Mouse (Mus musculus): ENCODE measurements around the gene Mea1. TPM values are rescaled to one million over a fixed set of nuclear protein-coding genes. Genes with fewer than 3 reads are reported as not detected.

Gene Mea1
- 4.2 TPM for polyA plus RNA-seq (2014; fragmentation: Illumina TruSeq; extraction: RNeasy Lipid Tissue Mini Kit (QIAGEN cat#74804); ENCODE audit: low read depth, low replicate concordance)

GRCm38 (mm10) chr17:46678416-46678815 lies at the start of gene Mea1:
TSS of gene Mea1 (plus strand) at chr17:46678793.

GRCm38 (mm10) chr17:46645561-46646321 lies 32.9 kb upstream of the Mea1 start, which contains the start of the genes Klc4 and Mrpl2:
TSS of gene Klc4 (minus strand) at chr17:46646022.
TSS of gene Mrpl2 (plus strand) at chr17:46646229.

GRCm38 (mm10) chr17:46650232-46651031 lies 28.2 kb upstream of the Mea1 start, which contains the start of gene Cul7:
TSS of gene Cul7 (plus strand) at chr17:46650337.

GRCm38 (mm10) chr17:46673850-46674529 lies 4.6 kb upstream of the Mea1 start, which contains the start of gene Rrp36:
TSS of gene Rrp36 (minus strand) at chr17:46674352.

GRCm38 (mm10) chr17:46680760-46681373 lies 2.3 kb downstream of the Mea1 start, which contains the start of gene Klhdc3:
TSS of gene Klhdc3 (minus strand) at chr17:46680914.

GRCm38 (mm10) chr17:46704887-46705835 lies 26.6 kb downstream of the Mea1 start, which contains the start of gene Ppp2r5d:
TSS of gene Ppp2r5d (minus strand) at chr17:46705111.

GRCm38 (mm10) chr17:46710959-46711597 lies 32.5 kb downstream of the Mea1 start, which contains the start of gene Pex6:
TSS of gene Pex6 (plus strand) at chr17:46711463.

GRCm38 (mm10) chr17:46728904-46729318 lies 50.3 kb downstream of the Mea1 start, which contains the start of gene Gnmt:
TSS of gene Gnmt (minus strand) at chr17:46729168.

Other genes starting within 250 kb of the Mea1 start
- gene Crip3, start 249.9 kb upstream of the Mea1 start, polyA plus RNA-seq (2014; fragmentation: Illumina TruSeq; extraction: RNeasy Lipid Tissue Mini Kit (QIAGEN cat#74804); ENCODE audit: low read depth, low replicate concordance), result not detected
- not detected for gene Slc22a7, start 240.3 kb upstream of the Mea1 start, polyA plus RNA-seq (2014; fragmentation: Illumina TruSeq; extraction: RNeasy Lipid Tissue Mini Kit (QIAGEN cat#74804); ENCODE audit: low read depth, low replicate concordance)
- gene Ttbk1, start 191.1 kb upstream of the Mea1 start, polyA plus RNA-seq (2014; fragmentation: Illumina TruSeq; extraction: RNeasy Lipid Tissue Mini Kit (QIAGEN cat#74804); ENCODE audit: low read depth, low replicate concordance), result 0.09 TPM
- gene Dnph1, start 182.1 kb upstream of the Mea1 start, polyA plus RNA-seq (2014; fragmentation: Illumina TruSeq; extraction: RNeasy Lipid Tissue Mini Kit (QIAGEN cat#74804); ENCODE audit: low read depth, low replicate concordance), result 1.1 TPM
- 0.44 TPM for gene Cul9, start 132.4 kb upstream of the Mea1 start, polyA plus RNA-seq (2014; fragmentation: Illumina TruSeq; extraction: RNeasy Lipid Tissue Mini Kit (QIAGEN cat#74804); ENCODE audit: low read depth, low replicate concordance)
- 0.22 TPM for gene Srf, start 122.6 kb upstream of the Mea1 start, polyA plus RNA-seq (2014; fragmentation: Illumina TruSeq; extraction: RNeasy Lipid Tissue Mini Kit (QIAGEN cat#74804); ENCODE audit: low read depth, low replicate concordance)
- not detected for gene Ptk7, start 49.3 kb upstream of the Mea1 start, polyA plus RNA-seq (2014; fragmentation: Illumina TruSeq; extraction: RNeasy Lipid Tissue Mini Kit (QIAGEN cat#74804); ENCODE audit: low read depth, low replicate concordance)
- gene Klc4, start 32.8 kb upstream of the Mea1 start, polyA plus RNA-seq (2014; fragmentation: Illumina TruSeq; extraction: RNeasy Lipid Tissue Mini Kit (QIAGEN cat#74804); ENCODE audit: low read depth, low replicate concordance), result 0.41 TPM
- 0.95 TPM for gene Mrpl2, start 32.6 kb upstream of the Mea1 start, polyA plus RNA-seq (2014; fragmentation: Illumina TruSeq; extraction: RNeasy Lipid Tissue Mini Kit (QIAGEN cat#74804); ENCODE audit: low read depth, low replicate concordance)
- gene Cul7, start 28.5 kb upstream of the Mea1 start, polyA plus RNA-seq (2014; fragmentation: Illumina TruSeq; extraction: RNeasy Lipid Tissue Mini Kit (QIAGEN cat#74804); ENCODE audit: low read depth, low replicate concordance), result 0.19 TPM
- gene Rrp36, start 4.4 kb upstream of the Mea1 start, polyA plus RNA-seq (2014; fragmentation: Illumina TruSeq; extraction: RNeasy Lipid Tissue Mini Kit (QIAGEN cat#74804); ENCODE audit: low read depth, low replicate concordance), result 3.3 TPM
- 5.9 TPM for gene Klhdc3, start 2.1 kb downstream of the Mea1 start, polyA plus RNA-seq (2014; fragmentation: Illumina TruSeq; extraction: RNeasy Lipid Tissue Mini Kit (QIAGEN cat#74804); ENCODE audit: low read depth, low replicate concordance)
- gene Ppp2r5d, start 26.3 kb downstream of the Mea1 start, polyA plus RNA-seq (2014; fragmentation: Illumina TruSeq; extraction: RNeasy Lipid Tissue Mini Kit (QIAGEN cat#74804); ENCODE audit: low read depth, low replicate concordance), result 8.6 TPM
- gene Pex6, start 32.7 kb downstream of the Mea1 start, polyA plus RNA-seq (2014; fragmentation: Illumina TruSeq; extraction: RNeasy Lipid Tissue Mini Kit (QIAGEN cat#74804); ENCODE audit: low read depth, low replicate concordance), result 0.50 TPM
- not detected for gene Gnmt, start 50.4 kb downstream of the Mea1 start, polyA plus RNA-seq (2014; fragmentation: Illumina TruSeq; extraction: RNeasy Lipid Tissue Mini Kit (QIAGEN cat#74804); ENCODE audit: low read depth, low replicate concordance)
- 3.1 TPM for gene Cnpy3, start 73.4 kb downstream of the Mea1 start, polyA plus RNA-seq (2014; fragmentation: Illumina TruSeq; extraction: RNeasy Lipid Tissue Mini Kit (QIAGEN cat#74804); ENCODE audit: low read depth, low replicate concordance)
- not detected for gene Ptcra, start 84.9 kb downstream of the Mea1 start, polyA plus RNA-seq (2014; fragmentation: Illumina TruSeq; extraction: RNeasy Lipid Tissue Mini Kit (QIAGEN cat#74804); ENCODE audit: low read depth, low replicate concordance)
- 13.0 TPM for gene 2310039H08Rik, start 93.8 kb downstream of the Mea1 start, polyA plus RNA-seq (2014; fragmentation: Illumina TruSeq; extraction: RNeasy Lipid Tissue Mini Kit (QIAGEN cat#74804); ENCODE audit: low read depth, low replicate concordance)
- gene Rpl7l1, start 103.9 kb downstream of the Mea1 start, polyA plus RNA-seq (2014; fragmentation: Illumina TruSeq; extraction: RNeasy Lipid Tissue Mini Kit (QIAGEN cat#74804); ENCODE audit: low read depth, low replicate concordance), result 25.2 TPM
- gene Bicral, start 179.7 kb downstream of the Mea1 start, polyA plus RNA-seq (2014; fragmentation: Illumina TruSeq; extraction: RNeasy Lipid Tissue Mini Kit (QIAGEN cat#74804); ENCODE audit: low read depth, low replicate concordance), result 11.0 TPM
- gene Tbcc, start 211.9 kb downstream of the Mea1 start, polyA plus RNA-seq (2014; fragmentation: Illumina TruSeq; extraction: RNeasy Lipid Tissue Mini Kit (QIAGEN cat#74804); ENCODE audit: low read depth, low replicate concordance), result 0.66 TPM
- not detected for gene Prph2, start 231.7 kb downstream of the Mea1 start, polyA plus RNA-seq (2014; fragmentation: Illumina TruSeq; extraction: RNeasy Lipid Tissue Mini Kit (QIAGEN cat#74804); ENCODE audit: low read depth, low replicate concordance)

All from sigmoid colon, adult 10 weeks (tissue).